In the genomic region with DNA sequence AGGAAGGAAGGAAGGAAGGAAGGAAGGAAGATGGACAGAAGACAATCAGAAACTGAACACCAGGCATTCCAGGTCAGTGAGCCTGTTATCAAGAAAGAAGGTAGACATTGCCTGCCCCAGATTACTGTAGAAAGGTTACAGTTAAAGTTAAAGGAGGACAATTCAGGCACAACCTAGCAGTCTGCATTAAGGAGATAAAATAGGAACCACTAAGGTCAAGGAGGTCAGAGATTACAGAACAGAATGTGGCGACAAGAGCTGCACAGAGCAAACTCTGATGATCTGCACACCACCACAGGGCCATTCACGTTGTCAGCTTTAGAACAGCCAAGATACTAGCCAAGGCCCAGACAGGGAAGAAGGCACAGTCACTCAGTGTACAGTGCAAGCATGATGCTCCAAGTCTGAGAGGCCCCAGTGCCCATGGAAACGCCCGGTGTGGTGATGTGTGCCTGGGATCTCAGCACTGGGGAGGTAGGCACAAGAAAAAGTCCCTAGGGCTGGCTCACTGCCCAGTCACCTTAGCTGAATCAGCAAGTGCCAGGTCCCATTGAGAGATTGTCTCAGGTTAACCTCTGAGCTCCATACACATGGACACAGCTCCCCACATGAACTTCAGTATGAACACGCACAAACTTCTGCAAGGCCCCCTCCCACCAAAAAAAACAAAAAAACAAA, we compare ENCODE assay signal across 11 mouse cellular contexts. TPM values are rescaled to one million over a fixed set of nuclear protein-coding genes. Genes with fewer than 3 reads are reported as not detected.
DNase-seq lines count a peak whose midpoint lies in the region; ATAC-seq and TF ChIP-seq lines count a peak whose summit lies in the region.
"Had no signal": no experiment of that assay in that cellular context is flagged by ENCODE, and none has a peak within 500 bp of the region (broad histone marks: within the 10 kb centered on the region; RNA-seq: fewer than 3 reads in every experiment).

No protein-coding gene starts in this region.

- no peak for TF ChIP-seq CTCF in intestine, postnatal 0 days (IDR thresholded peaks at IDR 0.05; ENCODE audit: low read depth)

- no peak overlapping the region for H3K27ac ChIP-seq in intestine, postnatal 0 days (ENCODE audit: low read depth, low read length)
- H3K27ac ChIP-seq in midbrain, embryonic 14.5 days (replicated peaks; ENCODE audit: low read depth, low read length): no peak overlapping the region
- H3K27ac ChIP-seq: layer of hippocampus, adult 2 months had no signal

- peaks cover 23% of the 10 kb centered on the region for H3K36me3 ChIP-seq in intestine, postnatal 0 days (ENCODE audit: control insufficient read depth, insufficient read depth)
- peaks cover 25% of the 10 kb centered on the region for H3K36me3 ChIP-seq in midbrain, embryonic 14.5 days (ENCODE audit: control insufficient read depth, insufficient read depth, low read length)

- H3K27me3 ChIP-seq in intestine, postnatal 0 days (replicated peaks; ENCODE audit: control insufficient read depth, insufficient read depth, low read length): no peaks in the 10 kb centered on the region
- H3K27me3 ChIP-seq in midbrain, embryonic 14.5 days (ENCODE audit: control insufficient read depth, insufficient read depth, low read length): no peaks in the 10 kb centered on the region

- WGBS in intestine, postnatal 0 days: 78% methylated on average over 5 of the region's 5 CpGs
- WGBS in midbrain, embryonic 14.5 days: 87% methylated on average over 5 of the region's 5 CpGs

- no peaks in the 10 kb centered on the region for H3K4me1 ChIP-seq in intestine, postnatal 0 days (replicated peaks; ENCODE audit: control insufficient read depth, insufficient read depth, low read length)
- no peaks in the 10 kb centered on the region for H3K4me1 ChIP-seq in midbrain, embryonic 14.5 days (ENCODE audit: control insufficient read depth, insufficient read depth, low read length)

- no peak overlapping the region for H3K9ac ChIP-seq in intestine, postnatal 0 days (ENCODE audit: low read depth, low read length)
- H3K9ac ChIP-seq in midbrain, embryonic 14.5 days (replicated peaks; ENCODE audit: low read length): no peak overlapping the region

- H3K9me3 ChIP-seq in intestine, postnatal 0 days (ENCODE audit: control insufficient read depth): no peaks in the 10 kb centered on the region
- H3K9me3 ChIP-seq in midbrain, embryonic 14.5 days (ENCODE audit: control insufficient read depth, low read length): no peaks in the 10 kb centered on the region

- no peak overlapping the region for H3K4me3 ChIP-seq in intestine, postnatal 0 days (ENCODE audit: low read depth, low read length)
- no peak overlapping the region for H3K4me3 ChIP-seq in midbrain, embryonic 14.5 days (replicated peaks; ENCODE audit: low read depth, low read length)
- H3K4me3 ChIP-seq: layer of hippocampus, adult 2 months had no signal

- peak; percentile 38; the same call in 1 of the 2 replicates for ATAC-seq in intestine, postnatal 0 days
- peak; percentile 97 for ATAC-seq in megakaryocyte progenitor cell, adult 5-6 weeks (replicated peaks; ENCODE audit: poor library complexity)
- no peak for ATAC-seq in midbrain, embryonic 14.5 days (ENCODE audit: low FRiP score, low TSS enrichment)

- no peak overlapping the region for H3K4me2 ChIP-seq in intestine, postnatal 0 days (replicated peaks; ENCODE audit: low read depth)
- H3K4me2 ChIP-seq in midbrain, embryonic 14.5 days (ENCODE audit: low read length): no peak overlapping the region

- peak; percentile 8 to 17 for DNase-seq in kidney, adult 8-10 months
- DNase-seq in kidney, postnatal 14 days: no peak
- DNase-seq in c-Kit-positive CD71-positive TER-119-negative erythroid progenitor cells, embryonic 14.5 days (ENCODE audit: low read depth): peak; percentile 58
- DNase-seq in lung, postnatal 10 days: no peak
- DNase-seq in midbrain, embryonic 14.5 days: no peak
- DNase-seq: cerebellum, adult 2 months; gastrocnemius, postnatal 10 days; heart, postnatal 36 days had no signal

RNA-seq across cellular contexts. Expression of a gene that starts 38.9 kb away (rescaled TPM):
- polyA plus RNA-seq in intestine, postnatal 0 days (2015; fragmentation: Nextera tagmentation; extraction: Ambion mirVana): 22.1 and 29.1 TPM in 2 replicates
- total RNA-seq in megakaryocyte progenitor cell, adult 5-6 weeks (2015): 50.1 and 61.6 TPM in 2 replicates
- total RNA-seq in megakaryocyte progenitor cell, adult 5-6 weeks (2017): 83.3 and 121 TPM in 2 replicates
- 85.6 and 89.9 TPM in 2 replicates for polyA plus RNA-seq in midbrain, embryonic 14.5 days (2014; fragmentation: Nextera tagmentation; extraction: Ambion mirVana)

Comparison
In these comparisons a context has a peak if more than half of its experiments do, and no peak if none do; other contexts are left out.
1. DNase-seq: peak in kidney, adult 8-10 months (2 of 2) and c-Kit-positive CD71-positive TER-119-negative erythroid progenitor cells, embryonic 14.5 days (single experiment); none in kidney, postnatal 14 days (single experiment), lung, postnatal 10 days (single experiment) and midbrain, embryonic 14.5 days (single experiment).